Mouse (Mus musculus) forebrain, embryonic 15.5 days (tissue): ENCODE results near the gene Hint3. TPM values are rescaled to one million over a fixed set of nuclear protein-coding genes. Genes with fewer than 3 reads are reported as not detected.

Source experiments
- ATAC-seq: fragments of 200-750 bp; cut with Nextera tagmentation; replicated peaks from 2 replicates; pipeline ENCODE4 v1.8.0; 2017; ENCODE audit warnings: mild to moderate bottlenecking, moderate TSS enrichment, moderate library complexity
- H3K27ac ChIP-seq: fragments of 300-500 bp; sonication (generic); replicated peaks from 2 replicates; pipeline ENCODE4 v1.5.1; 2015; ENCODE audit warnings: mild to moderate bottlenecking, inconsistent platforms
- H3K27me3 ChIP-seq: fragments of 300-500 bp; sonication (generic); 2 replicates; pipeline ENCODE4 v1.6.1; 2015; ENCODE audit warnings: inconsistent platforms
- H3K36me3 ChIP-seq: fragments of 300-500 bp; sonication (generic); 2 replicates; pipeline ENCODE4 v1.6.1; 2015; ENCODE audit warnings: mild to moderate bottlenecking, inconsistent platforms
- H3K4me1 ChIP-seq: fragments of 300-500 bp; sonication (generic); 2 replicates; pipeline ENCODE4 v1.6.1; 2015; ENCODE audit warnings: inconsistent platforms
- H3K4me2 ChIP-seq: fragments of 300-500 bp; sonication (generic); replicated peaks from 2 replicates; pipeline ENCODE4 v1.6.1; 2015; ENCODE audit warnings: mild to moderate bottlenecking, inconsistent platforms
- H3K4me3 ChIP-seq: fragments of 300-500 bp; sonication (generic); 2 replicates; pipeline ENCODE4 v1.5.1; 2015; ENCODE audit warnings: mild to moderate bottlenecking, inconsistent platforms
- H3K9ac ChIP-seq: fragments of 300-500 bp; sonication (generic); replicated peaks from 2 replicates; pipeline ENCODE4 v1.6.1; 2015; ENCODE audit warnings: mild to moderate bottlenecking, inconsistent platforms
- H3K9me3 ChIP-seq: fragments of 300-500 bp; sonication (generic); 2 replicates; pipeline ENCODE4 v1.6.1; 2016; ENCODE audit warnings: inconsistent platforms
- WGBS: fragments of 180-500 bp; shearing (Covaris S2); methylation state at CpG from one replicate; pipeline ENCODE4 v1.1.7; 2015; ENCODE audit warnings: mixed read lengths; 5-methylcytosine and 5-hydroxymethylcytosine counted together
- polyA plus RNA-seq: library from polyadenylated mRNA; unstranded; fragments of >200 nt; fragmentation: Nextera tagmentation; extraction: Ambion mirVana; gene quantifications from 2 replicates; pipeline ENCODE4 v1.2.1, GENCODE M21; 2015

Gene Hint3
- polyA plus RNA-seq, 1 experiment from 2014 or later = 22.9 TPM

DNA sequence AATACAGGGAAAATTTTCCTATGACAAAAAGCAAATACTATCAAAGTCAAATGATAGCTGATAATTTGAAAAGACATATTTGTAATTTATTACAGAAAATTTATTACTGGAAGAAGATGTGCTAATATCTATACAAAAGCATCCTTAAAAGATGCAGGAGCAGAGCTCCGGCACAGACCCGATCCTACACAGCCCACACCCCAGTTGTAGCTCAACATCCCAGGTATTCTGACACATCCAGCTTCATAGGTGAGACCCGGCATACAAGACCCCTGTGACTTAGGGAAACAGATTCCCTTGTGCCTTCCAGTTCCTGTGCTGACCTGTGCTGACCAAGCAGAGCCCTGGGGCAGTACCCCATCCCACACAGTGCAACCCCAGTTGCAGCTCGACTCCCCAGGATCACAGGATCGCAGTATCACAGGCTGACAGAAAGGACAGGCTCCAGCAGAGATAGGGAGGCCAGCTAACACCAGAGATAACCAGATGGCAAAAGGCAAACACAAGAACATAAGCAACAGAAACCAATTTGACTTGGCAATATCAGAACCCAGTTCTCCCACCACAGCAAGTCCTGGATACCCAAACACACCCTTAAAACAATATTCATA, 51.7 kb downstream of the Hint3 start:
- Histone ChIP-seq H3K27ac (no peak overlapping the region), H3K4me1 (no peaks in the 10 kb centered on the region), H3K4me2 (no peak overlapping the region), H3K27me3 (no peaks in the 10 kb centered on the region), H3K36me3 (0 out of 2 replicates have a peak, but pooled peaks cover 6% of the 10 kb centered on the region), H3K9me3 (no peaks in the 10 kb centered on the region), H3K9ac (no peak overlapping the region), H3K4me3 (no peak overlapping the region)
- WGBS = 98% methylated on average over 5 of the region's 5 CpGs
- no peak for ATAC-seq

- Histone ChIP-seq H3K4me2 (no peak overlapping the region), H3K36me3 (peaks cover 15% of the 10 kb centered on the region), H3K9me3 (no peaks in the 10 kb centered on the region), H3K27me3 (no peaks in the 10 kb centered on the region), H3K4me3 (no peak overlapping the region), H3K9ac (no peak overlapping the region), H3K27ac (no peak overlapping the region), H3K4me1 (no peaks in the 10 kb centered on the region)
- ATAC-seq = no peak
Observed at GRCm38 (mm10) chr10:30566364-30566763, 63.1 kb downstream of the Hint3 start.

DNA sequence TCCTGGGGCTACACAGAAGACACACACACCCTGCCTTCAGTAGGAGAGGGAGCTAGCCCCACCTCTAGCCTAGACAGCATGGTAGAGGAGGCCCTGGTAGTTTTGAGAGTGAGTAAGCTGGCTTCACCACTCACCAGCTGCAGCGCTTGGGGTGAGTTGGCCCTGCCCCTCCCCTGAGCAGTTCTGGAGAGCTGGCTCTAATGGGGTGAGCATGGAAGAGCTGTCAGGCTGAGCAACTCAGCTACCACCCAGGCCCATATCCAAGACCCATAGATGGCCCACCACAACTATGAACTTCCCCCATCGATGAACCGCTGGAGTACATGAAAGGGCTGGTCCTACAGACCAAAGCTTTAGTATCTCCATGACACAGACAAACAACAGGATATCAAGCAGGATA, 64.8 kb downstream of the Hint3 start:
- Histone ChIP-seq H3K27ac (no peak overlapping the region), H3K9me3 (no peaks in the 10 kb centered on the region), H3K27me3 (no peaks in the 10 kb centered on the region), H3K9ac (no peak overlapping the region), H3K4me2 (no peak overlapping the region), H3K4me1 (no peaks in the 10 kb centered on the region), H3K4me3 (no peak overlapping the region), H3K36me3 (peaks cover 29% of the 10 kb centered on the region)
- no peak for ATAC-seq
- 97% methylated on average over 3 of the region's 3 CpGs for WGBS

Other genes with a start within 250 kb of the Hint3 start
- 24.1 and 24.8 TPM in 2 replicates for gene Trmt11, start 28.9 kb downstream of the Hint3 start, polyA plus RNA-seq
- 13.4 and 13.7 TPM in 2 replicates for gene Ncoa7, start 173.7 kb upstream of the Hint3 start, polyA plus RNA-seq
- 3.0 and 3.6 TPM in 2 replicates for gene Hey2, start 213.2 kb upstream of the Hint3 start, polyA plus RNA-seq